Mouse (Mus musculus) liver, embryonic 14.5 days (tissue): ENCODE results near the gene Lrrc27. TPM values are rescaled to one million over a fixed set of nuclear protein-coding genes. Genes with fewer than 3 reads are reported as not detected.

ENCODE experiments used
- ATAC-seq: fragments of 200-750 bp; cut with Nextera tagmentation; 2 replicates; pipeline ENCODE4 v1.8.0; 2017; ENCODE audit warnings: moderate number of reproducible peaks, mild to moderate bottlenecking, moderate library complexity; ENCODE audit not compliant: insufficient read depth
- DNase-seq, 3 experiments: peaks; one replicate each; pipeline ENCODE4 v3.0.0-alpha.2; 2012 to 2013; ENCODE audit warnings: low read depth in 3 of 3, low spot score in 3 of 3
- H3K27ac ChIP-seq: fragments of 300-500 bp; sonication (generic); 2 replicates; pipeline ENCODE4 v1.5.1; 2014; ENCODE audit warnings: moderate library complexity, mild to moderate bottlenecking, control low read depth, inconsistent platforms
- H3K27me3 ChIP-seq: fragments of 300-500 bp; sonication (generic); 2 replicates; pipeline ENCODE4 v1.6.1; 2014; ENCODE audit warnings: mild to moderate bottlenecking, low read length, moderate library complexity; ENCODE audit not compliant: control insufficient read depth, insufficient read depth
- H3K36me3 ChIP-seq: fragments of 300-500 bp; sonication (generic); replicated peaks from 2 replicates; pipeline ENCODE4 v1.6.1; 2014; ENCODE audit warnings: low read depth; ENCODE audit not compliant: control insufficient read depth, insufficient read depth
- H3K4me1 ChIP-seq, 2 experiments: fragments of 200-500 bp in 1 of 2; fragments of 300-500 bp in 1 of 2; sonication (generic) in 1 of 2; replicated peaks; 2 replicates each; pipeline ENCODE4 v1.6.1; 2012 to 2014; ENCODE audit warnings: antibody characterized with exemption in 1 of 2, inconsistent platforms in 1 of 2, low read length in 1 of 2; ENCODE audit not compliant: control insufficient read depth in 2 of 2, insufficient read depth in 2 of 2
- H3K4me2 ChIP-seq: fragments of 300-500 bp; sonication (generic); 2 replicates; pipeline ENCODE4 v1.6.1; 2014; ENCODE audit warnings: low read depth, mild to moderate bottlenecking, control low read depth, moderate library complexity
- H3K4me3 ChIP-seq, 2 experiments: fragments of 200-500 bp in 1 of 2; fragments of 300-500 bp in 1 of 2; sonication (generic) in 1 of 2; 2 replicates each; pipeline ENCODE4 v1.5.1; 2012 to 2014; ENCODE audit warnings: low read depth in 2 of 2, low read length in 2 of 2, mild to moderate bottlenecking in 2 of 2, control low read depth in 1 of 2, inconsistent platforms in 1 of 2, moderate library complexity in 1 of 2; ENCODE audit not compliant: insufficient read depth in 1 of 2
- H3K9ac ChIP-seq: fragments of 300-500 bp; sonication (generic); replicated peaks from 2 replicates; pipeline ENCODE4 v1.6.1; 2014; ENCODE audit warnings: mild to moderate bottlenecking, control low read depth, moderate library complexity
- H3K9me3 ChIP-seq: fragments of 300-500 bp; sonication (generic); 2 replicates; pipeline ENCODE4 v1.6.1; 2016; ENCODE audit warnings: low read length, mixed read lengths; ENCODE audit not compliant: control insufficient read depth
- CTCF ChIP-seq: IDR thresholded peaks from 2 replicates; pipeline ENCODE4 v1.5.1; 2016; ENCODE audit warnings: antibody characterized with exemption, low read depth, control low read depth
- EP300 ChIP-seq: IDR thresholded peaks from 2 replicates; pipeline ENCODE4 v1.6.1; 2016; ENCODE audit warnings: antibody characterized with exemption, low read depth
- WGBS: fragments of 180-500 bp; shearing (Covaris S2); extraction: QIAGEN DNeasy Blood & Tissue Kit; methylation state at CpG from one replicate; pipeline ENCODE4 v1.1.7; 2014; ENCODE audit not compliant: insufficient replicate concordance; 5-methylcytosine and 5-hydroxymethylcytosine counted together
- polyA plus RNA-seq, 2 experiments: library from polyadenylated mRNA; depleted of rRNA in 1 of 2; stranded (reverse) in 1 of 2; unstranded in 1 of 2; fragments of >200 nt; fragmentation: Nextera tagmentation in 1 of 2; extraction: Ambion mirVana in 1 of 2; gene quantifications; 2 replicates each; pipeline versions ENCODE4 v1.2.1 to v1.2.3; 2012 to 2014

Gene Lrrc27
- polyA plus RNA-seq, 2 experiments = 0.27 to 0.52 TPM

DNA sequence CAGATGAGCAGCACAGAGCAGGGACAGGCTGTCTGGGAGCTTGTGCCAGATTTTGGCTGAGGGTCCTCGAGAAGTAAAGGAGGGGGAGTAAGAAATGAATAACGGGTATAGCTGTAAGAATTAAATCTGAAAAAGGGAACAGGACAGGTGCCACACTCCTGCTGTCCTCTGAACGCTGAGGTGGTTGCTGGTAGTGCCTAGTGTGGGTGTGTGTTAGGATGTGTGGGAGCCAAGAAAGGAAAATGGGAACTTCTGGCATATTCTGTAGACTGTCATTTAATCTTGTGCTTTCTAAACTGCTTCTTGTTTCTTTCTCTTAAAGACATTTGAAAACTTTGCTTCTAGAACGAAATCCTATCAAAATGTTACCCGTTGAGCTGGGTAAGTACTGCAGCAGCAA lies 8.3 kb downstream of the Lrrc27 start:
- Histone ChIP-seq H3K4me2 (no peak overlapping the region), H3K36me3 (no peaks in the 10 kb centered on the region), H3K4me3 (no peak overlapping the region), H3K27ac (no peak overlapping the region), H3K9me3 (no peaks in the 10 kb centered on the region), H3K9ac (no peak overlapping the region), H3K27me3 (no peaks in the 10 kb centered on the region), H3K4me1 (peaks cover 0 to 2% of the 10 kb centered on the region in 2 experiments; a peak in 1 of 4 replicates)
- no peak for DNase-seq
- no peak for ATAC-seq
- 52% methylated on average over 5 of the region's 5 CpGs for WGBS
- TF ChIP-seq EP300 (no peak), CTCF (no peak)

DNA sequence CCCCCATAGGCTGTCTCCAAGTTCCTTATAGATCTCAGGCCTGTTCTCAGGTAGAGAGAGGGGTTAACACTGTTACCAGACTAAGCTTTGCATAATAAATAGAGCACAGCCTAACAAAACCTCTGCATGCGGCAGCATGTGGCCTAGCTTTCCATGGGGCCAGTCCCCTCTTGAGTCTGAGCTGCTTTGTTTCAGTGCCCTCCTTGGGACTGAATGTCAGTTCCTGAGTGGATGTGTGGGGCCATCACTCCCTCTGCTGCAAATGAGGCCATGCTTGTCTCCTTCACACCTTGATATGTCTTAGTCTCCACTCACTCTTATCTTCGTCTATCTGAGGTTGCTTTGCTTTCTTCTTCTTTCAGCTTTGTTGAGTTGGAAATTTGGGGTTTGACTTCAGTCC lies 9.1 kb downstream of the Lrrc27 start:
- Histone ChIP-seq H3K9ac (no peak overlapping the region), H3K27me3 (no peaks in the 10 kb centered on the region), H3K4me2 (no peak overlapping the region), H3K36me3 (no peaks in the 10 kb centered on the region), H3K9me3 (no peaks in the 10 kb centered on the region), H3K27ac (no peak overlapping the region), H3K4me1 (peaks cover 0 to 2% of the 10 kb centered on the region in 2 experiments; a peak in 1 of 4 replicates), H3K4me3 (no peak overlapping the region)
- ATAC-seq (no peak), DNase-seq (no peak)
- 63% methylated on average over 2 of the region's 2 CpGs for WGBS
- no peak for TF ChIP-seq EP300
- no peak for TF ChIP-seq CTCF

DNA sequence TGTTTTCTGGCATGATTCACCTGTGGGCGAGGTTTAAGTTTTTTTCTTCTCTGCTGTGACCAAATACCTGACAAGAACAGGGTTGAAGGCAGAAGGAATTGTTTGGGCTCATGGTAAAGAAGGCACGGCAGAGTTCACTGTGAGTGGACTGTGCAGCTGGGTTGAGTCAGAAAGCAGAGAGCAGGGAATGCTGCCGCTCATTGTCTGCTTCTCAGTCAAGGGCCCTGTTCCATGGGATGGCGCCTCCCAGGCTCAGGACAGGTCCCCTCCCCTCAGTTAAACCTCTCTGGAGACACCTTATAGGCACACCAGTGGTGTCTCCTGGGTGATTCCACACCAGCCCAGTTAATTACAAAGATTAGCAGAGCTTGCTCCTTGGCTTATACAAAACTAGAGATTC lies 9.6 kb downstream of the Lrrc27 start:
- Histone ChIP-seq H3K4me3 (no peak overlapping the region), H3K9me3 (no peaks in the 10 kb centered on the region), H3K4me2 (no peak overlapping the region), H3K27me3 (no peaks in the 10 kb centered on the region), H3K27ac (no peak overlapping the region), H3K36me3 (no peaks in the 10 kb centered on the region), H3K4me1 (peaks cover 0 to 2% of the 10 kb centered on the region in 2 experiments; a peak in 1 of 4 replicates), H3K9ac (no peak overlapping the region)
- no peak for DNase-seq
- ATAC-seq = no peak
- TF ChIP-seq EP300 (no peak), CTCF (no peak)
- WGBS = 61% methylated on average over 4 of the region's 4 CpGs

DNA sequence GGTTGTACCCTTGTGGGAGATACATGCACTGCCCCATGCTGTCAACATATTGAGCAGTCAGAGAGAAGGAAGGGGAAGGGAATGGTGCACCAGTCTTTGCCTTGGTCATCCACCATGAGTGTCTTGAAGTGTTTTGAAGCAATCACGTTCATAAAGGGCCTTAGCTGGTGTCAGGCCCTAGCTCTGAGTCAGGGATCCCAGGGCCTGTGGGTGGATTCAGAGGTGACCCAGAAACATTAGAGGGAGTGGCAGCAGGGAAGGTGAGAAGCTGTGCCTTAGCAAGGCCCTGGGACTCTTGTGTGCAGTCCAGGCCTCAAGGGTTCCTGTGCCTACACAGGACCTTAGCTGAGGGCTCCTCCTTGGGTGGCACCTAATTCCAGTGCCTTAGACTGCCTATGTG lies 11.3 kb downstream of the Lrrc27 start:
- Histone ChIP-seq H3K9me3 (no peaks in the 10 kb centered on the region), H3K4me2 (no peak overlapping the region), H3K4me3 (no peak overlapping the region), H3K4me1 (peaks cover 0 to 5% of the 10 kb centered on the region in 2 experiments; a peak in 1 of 4 replicates), H3K36me3 (no peaks in the 10 kb centered on the region), H3K27ac (no peak overlapping the region), H3K9ac (no peak overlapping the region), H3K27me3 (no peaks in the 10 kb centered on the region)
- ATAC-seq = no peak
- whole genome bisulfite sequencing = 34% methylated on average over 1 of the region's 1 CpGs
- TF ChIP-seq EP300 (no peak), CTCF (no peak)
- no peak for DNase-seq

DNA sequence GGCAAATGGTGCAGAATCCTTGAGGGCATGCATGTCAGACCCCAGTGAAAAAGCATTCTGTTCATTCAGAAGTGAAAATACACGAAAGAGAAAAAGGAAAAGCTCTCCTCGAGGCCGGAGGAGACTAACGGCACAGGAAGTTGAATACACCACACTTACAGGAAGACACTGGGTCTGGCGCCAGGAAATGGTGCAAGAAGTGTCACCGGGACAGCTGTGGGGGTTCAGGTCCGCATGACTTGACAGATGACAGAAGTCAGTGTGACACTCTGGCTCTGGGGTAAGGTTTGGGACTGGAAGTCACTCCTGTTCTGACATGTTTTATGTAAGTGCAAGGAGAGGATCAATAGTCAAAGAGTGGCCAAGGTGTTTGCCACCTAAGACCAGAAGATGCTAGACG lies 11.9 kb downstream of the Lrrc27 start:
- H3K9ac ChIP-seq = no peak overlapping the region
- WGBS = 14% methylated on average over 8 of the region's 8 CpGs
- H3K27me3 ChIP-seq = no peaks in the 10 kb centered on the region
- DNase-seq (no peak), ATAC-seq (no peak; the same call in 1 of the 2 replicates)
- peaks cover 0 to 5% of the 10 kb centered on the region in 2 experiments; a peak in 1 of 4 replicates for H3K4me1 ChIP-seq
- H3K4me2 ChIP-seq = no peak overlapping the region
- H3K4me3 ChIP-seq = no peak overlapping the region
- no peaks in the 10 kb centered on the region for H3K36me3 ChIP-seq
- H3K9me3 ChIP-seq = no peaks in the 10 kb centered on the region
- TF ChIP-seq EP300 = no peak
- no peak for TF ChIP-seq CTCF
- no peak overlapping the region for H3K27ac ChIP-seq
